Mouse (Mus musculus): ENCODE measurements at regions not wholly inside any gene's neighbourhood (a gene's known extent, or its start where the extent isn't known, plus 50 kb on each side); places are given as distances from the start of the nearest gene placed in this dataset.

GRCm38 (mm10) chr8:88972993-88973690 lies 70.8 kb downstream of the Sall1 start:
- DNase-seq (ENCODE audit: low spot score) = no peak

GRCm38 (mm10) chr8:88958843-88959242 lies 85.1 kb downstream of the Sall1 start:
- no peak for DNase-seq (ENCODE audit: low spot score)

- DNase-seq (ENCODE audit: low spot score) = no peak
These were observed 90.8 kb downstream of the Sall1 start for GRCm38 (mm10) chr8:88953178-88953577.

- no peak for DNase-seq (ENCODE audit: low spot score)
These were observed 92.2 kb downstream of the Sall1 start for GRCm38 (mm10) chr8:88951829-88952155.

- no peak for DNase-seq (ENCODE audit: low spot score)
These were observed 92.7 kb downstream of the Sall1 start for GRCm38 (mm10) chr8:88951145-88951828.

GRCm38 (mm10) chr8:88949975-88950374 lies 94.0 kb downstream of the Sall1 start:
- no peak for DNase-seq (ENCODE audit: low spot score)

- DNase-seq (ENCODE audit: low spot score) = no peak
These were observed 95.0 kb downstream of the Sall1 start for GRCm38 (mm10) chr8:88948981-88949380.

GRCm38 (mm10) chr8:88948328-88948727 lies 95.6 kb downstream of the Sall1 start:
- DNase-seq (ENCODE audit: low spot score) = no peak

GRCm38 (mm10) chr8:88947384-88947783 lies 96.6 kb downstream of the Sall1 start:
- DNase-seq (ENCODE audit: low spot score) = no peak

GRCm38 (mm10) chr8:88945656-88946055 lies 98.3 kb downstream of the Sall1 start:
- no peak for DNase-seq (ENCODE audit: low spot score)

GRCm38 (mm10) chr8:88944038-88944437 lies 99.9 kb downstream of the Sall1 start:
- DNase-seq (ENCODE audit: low spot score) = no peak

- DNase-seq (ENCODE audit: low spot score) = no peak
These were observed 104.8 kb downstream of the Sall1 start for GRCm38 (mm10) chr8:88939071-88939746.

- no peak for DNase-seq (ENCODE audit: low spot score)
These were observed 109.3 kb downstream of the Sall1 start for GRCm38 (mm10) chr8:88934708-88935107.

GRCm38 (mm10) chr8:88931050-88931449 lies 112.9 kb downstream of the Sall1 start:
- no peak for DNase-seq (ENCODE audit: low spot score)

GRCm38 (mm10) chr8:88930370-88930769 lies 113.6 kb downstream of the Sall1 start:
- DNase-seq (ENCODE audit: low spot score) = no peak

GRCm38 (mm10) chr8:88928675-88929377 lies 115.1 kb downstream of the Sall1 start:
- no peak for DNase-seq (ENCODE audit: low spot score)

- DNase-seq (ENCODE audit: low spot score) = peak; percentile 21
These were observed 121.1 kb downstream of the Sall1 start for GRCm38 (mm10) chr8:88922840-88923239.

GRCm38 (mm10) chr8:88921967-88922366 lies 122.0 kb downstream of the Sall1 start:
- DNase-seq (ENCODE audit: low spot score) = no peak

- no peak for DNase-seq (ENCODE audit: low spot score)
These were observed 124.7 kb downstream of the Sall1 start for GRCm38 (mm10) chr8:88919282-88919681.

- no peak for DNase-seq (ENCODE audit: low spot score)
These were observed 127.9 kb downstream of the Sall1 start for GRCm38 (mm10) chr8:88916064-88916463.

GRCm38 (mm10) chr8:88914657-88915056 lies 129.3 kb downstream of the Sall1 start:
- DNase-seq (ENCODE audit: low spot score) = no peak

- no peak for DNase-seq (ENCODE audit: low spot score)
These were observed 129.8 kb downstream of the Sall1 start for GRCm38 (mm10) chr8:88914190-88914589.

GRCm38 (mm10) chr8:88906244-88906643 lies 137.7 kb downstream of the Sall1 start:
- DNase-seq (ENCODE audit: low spot score) = no peak

All from ovary, postnatal 36 days (tissue).